Mouse (Mus musculus) neural tube, embryonic 15.5 days (tissue): ENCODE data around the gene Gm42688. TPM values are rescaled to one million over a fixed set of nuclear protein-coding genes. Genes with fewer than 3 reads are reported as not detected.

Experiments
- ATAC-seq: fragments of 200-750 bp; cut with Nextera tagmentation; 2 replicates; pipeline ENCODE4 v1.8.0; 2017; ENCODE audit warnings: mild to moderate bottlenecking, moderate TSS enrichment, moderate library complexity; ENCODE audit not compliant: low FRiP score
- H3K27ac ChIP-seq: fragments of 300-500 bp; sonication (generic); replicated peaks from 2 replicates; pipeline ENCODE4 v1.5.1; 2015; ENCODE audit warnings: mild to moderate bottlenecking, inconsistent platforms
- H3K27me3 ChIP-seq: fragments of 300-500 bp; sonication (generic); replicated peaks from 2 replicates; pipeline ENCODE4 v1.6.1; 2015; ENCODE audit warnings: inconsistent platforms
- H3K36me3 ChIP-seq: fragments of 300-500 bp; sonication (generic); 2 replicates; pipeline ENCODE4 v1.6.1; 2015; ENCODE audit warnings: inconsistent platforms
- H3K4me1 ChIP-seq: fragments of 300-500 bp; sonication (generic); 2 replicates; pipeline ENCODE4 v1.6.1; 2015; ENCODE audit warnings: inconsistent platforms
- H3K4me2 ChIP-seq: fragments of 300-500 bp; sonication (generic); 2 replicates; pipeline ENCODE4 v1.6.1; 2015; ENCODE audit warnings: inconsistent platforms, mild to moderate bottlenecking, moderate library complexity
- H3K4me3 ChIP-seq: fragments of 300-500 bp; sonication (generic); replicated peaks from 2 replicates; pipeline ENCODE4 v1.5.1; 2015; ENCODE audit warnings: mild to moderate bottlenecking, inconsistent platforms
- H3K9ac ChIP-seq: fragments of 300-500 bp; sonication (generic); replicated peaks from 2 replicates; pipeline ENCODE4 v1.6.1; 2015; ENCODE audit warnings: mild to moderate bottlenecking, inconsistent platforms
- H3K9me3 ChIP-seq: fragments of 300-500 bp; sonication (generic); replicated peaks from 2 replicates; pipeline ENCODE4 v1.6.1; 2016; ENCODE audit warnings: inconsistent platforms
- WGBS: fragments of 180-500 bp; shearing (Covaris S2); methylation state at CpG from one replicate; pipeline ENCODE4 v1.1.7; 2015; ENCODE audit warnings: mixed read lengths; 5-methylcytosine and 5-hydroxymethylcytosine counted together
- polyA plus RNA-seq: library from polyadenylated mRNA; unstranded; fragments of >200 nt; fragmentation: Nextera tagmentation; extraction: Ambion mirVana; gene quantifications from 2 replicates; pipeline ENCODE4 v1.2.1, GENCODE M21; 2015

Gm42688 gene
- polyA plus RNA-seq, 1 experiment from 2014 or later, result 7.6 TPM

DNA sequence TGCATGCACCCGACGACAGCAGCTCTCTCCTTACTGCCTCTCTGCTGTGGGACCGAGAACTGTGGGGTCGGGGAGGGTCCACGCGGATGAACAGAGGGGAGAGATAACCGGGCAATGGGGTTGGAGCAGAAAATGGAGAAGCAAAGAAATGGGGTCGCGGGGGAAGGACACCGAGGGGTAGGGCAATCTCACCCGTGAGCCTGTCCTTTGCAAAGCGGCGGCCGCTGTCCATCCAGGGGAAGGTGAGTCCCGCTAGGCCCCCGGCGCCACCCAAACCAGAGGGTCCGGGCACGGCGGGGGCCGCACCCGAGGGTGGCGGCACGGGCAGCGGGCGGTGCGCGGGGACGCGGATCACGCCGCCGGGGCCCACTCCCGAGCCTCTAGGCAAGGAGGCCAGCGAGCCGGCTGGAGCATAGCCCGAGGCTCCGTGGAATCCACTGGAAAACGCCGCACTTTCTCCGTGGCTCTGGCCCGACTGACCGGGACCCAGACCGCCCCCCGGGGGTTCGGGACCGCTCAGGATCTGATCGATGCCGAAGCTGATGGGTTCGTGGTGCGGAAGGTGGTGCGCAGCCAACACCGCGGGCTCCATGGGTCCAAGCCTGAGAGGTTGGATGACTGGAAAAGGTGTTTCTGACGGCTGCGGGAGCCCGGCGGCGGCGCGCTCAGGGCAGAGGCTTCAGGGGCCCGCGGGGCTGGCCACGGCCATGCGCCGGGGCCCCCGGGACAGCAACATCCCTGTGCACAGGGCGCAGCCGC, 31.8 kb upstream of the Gm42688 start:
- H3K27ac ChIP-seq, result no peak overlapping the region
- no peak overlapping the region for H3K9ac ChIP-seq
- peaks cover 93% of the 10 kb centered on the region for H3K27me3 ChIP-seq
- ATAC-seq, result peak; percentile 35; the same call in 1 of the 2 replicates
- H3K4me3 ChIP-seq, result peak overlapping the region; percentile 26
- peak overlapping the region; percentile 23 for H3K4me2 ChIP-seq
- H3K9me3 ChIP-seq, result no peaks in the 10 kb centered on the region
- WGBS, result under 1% methylated on average over 68 of the region's 69 CpGs
- no peaks in the 10 kb centered on the region for H3K36me3 ChIP-seq
- H3K4me1 ChIP-seq, result peaks cover 24% of the 10 kb centered on the region

DNA sequence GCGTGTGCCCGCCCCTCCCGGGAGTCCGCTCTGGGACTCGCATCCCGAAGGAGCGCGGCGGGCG, 31.3 kb upstream of the Gm42688 start, which contains the start of gene Tlx2:
Tlx2 (minus strand) TSS at position 47 of the 64 bp plus-strand sequence.
- Histone ChIP-seq H3K9ac (no peak within 1 kb of the TSS), H3K4me2 (peak within 1 kb of the TSS; percentile 42), H3K36me3 (no peaks in the 10 kb centered on the region), H3K4me3 (peak within 1 kb of the TSS; percentile 26), H3K9me3 (no peaks in the 10 kb centered on the region), H3K4me1 (peaks cover 24% of the 10 kb centered on the region), H3K27ac (no peak within 1 kb of the TSS), H3K27me3 (peaks cover 93% of the 10 kb centered on the region)
- no peak for ATAC-seq
- WGBS, result 2% methylated on average over 10 of the region's 10 CpGs

DNA sequence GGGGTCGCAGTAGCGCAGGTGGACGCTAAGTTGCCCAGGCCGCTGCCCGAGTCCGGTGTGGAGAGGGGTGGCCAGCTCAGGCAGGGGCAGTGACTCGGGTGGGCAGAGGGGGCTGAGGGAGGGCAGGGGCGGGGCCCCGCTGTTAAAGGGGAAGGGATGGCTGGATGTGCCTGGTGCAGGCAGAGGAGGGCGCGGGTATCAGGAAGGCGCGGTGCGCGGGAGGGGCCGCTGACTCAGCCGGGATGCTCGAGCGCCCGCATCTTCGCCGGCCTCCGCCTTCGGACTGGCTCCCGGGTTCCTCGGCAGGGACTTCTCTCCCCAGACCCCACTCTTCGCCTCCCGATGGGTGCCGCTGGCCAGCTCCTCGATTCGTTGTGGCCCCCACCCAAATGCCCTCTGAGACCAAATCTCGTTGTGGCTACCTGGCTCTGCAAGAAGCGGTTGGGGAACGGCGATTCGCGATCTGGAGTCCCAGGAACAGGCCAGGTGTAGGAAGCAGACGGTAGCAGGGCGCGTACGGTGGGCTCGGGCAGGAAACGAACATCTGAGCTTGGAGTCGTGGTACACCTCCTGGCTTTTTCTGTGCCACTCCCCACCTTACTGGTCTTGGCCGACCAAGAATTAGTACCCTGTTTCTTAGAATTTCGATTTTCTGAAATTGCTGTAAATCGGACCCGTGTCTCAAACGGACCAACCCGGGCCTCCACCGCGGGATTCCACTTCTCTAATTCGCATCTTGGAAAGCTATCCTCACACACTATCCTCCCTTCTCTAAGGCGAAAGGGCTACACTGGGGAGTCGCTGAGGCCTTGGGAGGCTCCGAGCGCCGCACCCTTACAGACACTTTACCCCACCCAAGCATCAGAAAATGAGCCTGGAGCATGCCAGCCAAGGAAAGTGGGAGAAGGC, 30.9 kb upstream of the Gm42688 start:
- ATAC-seq, result peak; percentile 19; the same call in 1 of the 2 replicates
- no peak overlapping the region for H3K27ac ChIP-seq
- H3K4me3 ChIP-seq, result peak overlapping the region; percentile 26
- peak overlapping the region; percentile 23 for H3K4me2 ChIP-seq
- H3K9ac ChIP-seq, result no peak overlapping the region
- no peaks in the 10 kb centered on the region for H3K9me3 ChIP-seq
- peaks cover 24% of the 10 kb centered on the region for H3K4me1 ChIP-seq
- peaks cover 93% of the 10 kb centered on the region for H3K27me3 ChIP-seq
- H3K36me3 ChIP-seq, result no peaks in the 10 kb centered on the region
- 1% methylated on average over 53 of the region's 58 CpGs for WGBS

DNA sequence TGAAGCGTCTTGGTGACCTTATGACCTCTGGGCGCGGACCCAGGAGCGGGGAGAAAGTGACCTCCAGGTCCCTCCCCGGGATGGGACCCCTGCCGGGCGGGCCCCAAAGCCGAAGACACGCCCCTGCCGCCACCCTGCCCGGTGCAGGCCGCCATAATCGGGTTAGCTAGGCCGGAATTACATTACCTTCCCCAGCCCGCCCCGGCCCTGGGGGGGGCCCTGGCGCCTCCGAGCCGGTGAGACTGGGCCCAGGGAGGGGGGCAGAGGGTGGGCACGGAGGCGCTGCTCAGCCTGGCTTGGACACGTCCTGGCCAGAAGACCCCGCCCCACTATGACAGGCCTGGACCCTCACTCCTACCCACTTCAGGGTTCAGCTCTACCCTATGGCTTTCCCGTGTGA, 30.2 kb upstream of the Gm42688 start:
- ATAC-seq, result peak; percentile 35; the same call in 1 of the 2 replicates
- Histone ChIP-seq H3K27me3 (peaks cover 93% of the 10 kb centered on the region), H3K9ac (no peak overlapping the region), H3K4me3 (no peak overlapping the region; the same call in 1 of the 2 replicates), H3K9me3 (no peaks in the 10 kb centered on the region), H3K36me3 (no peaks in the 10 kb centered on the region), H3K4me1 (peaks cover 24% of the 10 kb centered on the region), H3K4me2 (no peak overlapping the region), H3K27ac (no peak overlapping the region)
- WGBS, result under 1% methylated on average over 24 of the region's 24 CpGs

DNA sequence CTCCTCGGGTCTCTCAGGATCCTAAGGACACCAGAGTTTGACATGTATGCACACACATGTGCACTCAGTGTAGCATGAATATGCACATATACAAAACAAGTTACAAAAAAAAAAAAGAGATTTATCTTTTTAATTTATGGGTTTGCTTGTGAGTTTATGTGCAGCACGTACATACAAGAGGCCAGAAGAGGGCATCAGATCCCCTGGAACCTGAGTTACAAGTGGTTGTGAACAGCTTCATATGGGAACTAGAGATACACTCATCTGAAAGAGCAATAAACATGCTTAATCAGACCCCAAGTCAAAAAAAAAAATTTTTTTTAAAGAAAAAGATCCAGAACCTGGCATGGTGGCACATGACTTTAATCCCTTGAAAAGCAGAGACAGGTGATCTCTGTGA, 26.4 kb upstream of the Gm42688 start:
- WGBS, result 28% methylated on average over 2 of the region's 2 CpGs
- ATAC-seq, result no peak
- Histone ChIP-seq H3K9ac (no peak overlapping the region), H3K9me3 (no peaks in the 10 kb centered on the region), H3K4me3 (no peak overlapping the region), H3K27ac (no peak overlapping the region), H3K4me1 (peaks cover 32% of the 10 kb centered on the region), H3K4me2 (no peak overlapping the region), H3K27me3 (peaks cover 64% of the 10 kb centered on the region), H3K36me3 (no peaks in the 10 kb centered on the region)

DNA sequence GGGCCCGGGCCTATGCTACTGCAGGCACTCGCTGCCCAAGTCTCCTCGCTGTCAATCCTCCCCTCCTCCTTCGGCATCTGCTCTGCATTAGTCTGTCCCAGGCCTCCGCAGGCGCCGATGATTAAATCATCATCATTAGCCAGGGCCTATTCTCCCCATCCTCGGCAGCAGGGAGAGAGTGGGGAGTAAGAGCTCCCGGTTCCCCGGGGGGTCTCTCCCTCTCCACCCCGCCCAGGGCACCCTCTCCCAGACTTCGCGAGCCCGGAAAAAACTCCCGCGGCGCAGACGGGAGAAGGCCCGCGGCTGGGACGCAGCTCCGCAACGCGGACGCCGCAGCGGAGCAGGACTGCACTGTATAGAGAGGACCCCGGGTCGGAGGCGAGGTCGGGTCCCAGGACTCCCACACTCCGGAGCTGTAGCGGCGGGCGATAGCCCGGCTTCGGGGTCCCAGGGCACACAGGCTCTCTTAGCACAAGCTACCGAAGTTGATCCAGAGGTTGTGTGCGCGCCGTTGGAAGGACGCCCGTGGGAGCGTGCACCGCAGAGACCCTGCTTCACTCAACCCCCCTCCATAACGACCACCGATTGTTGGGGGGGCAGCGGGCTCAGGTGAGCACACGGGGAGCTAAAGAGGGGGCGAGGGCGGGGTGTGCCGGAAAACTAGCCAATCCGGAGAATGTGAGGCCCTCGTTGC, 23.6 kb upstream of the Gm42688 start, which contains the start of gene Pcgf1:
Pcgf1 (plus strand) TSS at position 240 of the 694 bp plus-strand sequence.
- WGBS, result under 1% methylated on average over 54 of the region's 54 CpGs
- peaks cover 27% of the 10 kb centered on the region for H3K4me1 ChIP-seq
- ATAC-seq, result peak; percentile 78
- peak within 1 kb of the TSS; percentile 98 for H3K27ac ChIP-seq
- H3K4me2 ChIP-seq, result peak within 1 kb of the TSS; percentile 98
- peak within 1 kb of the TSS; percentile 84 for H3K4me3 ChIP-seq
- peaks cover 15% of the 10 kb centered on the region for H3K36me3 ChIP-seq
- no peaks in the 10 kb centered on the region for H3K9me3 ChIP-seq
- H3K9ac ChIP-seq, result peak within 1 kb of the TSS; percentile 84
- peaks cover 50% of the 10 kb centered on the region for H3K27me3 ChIP-seq

DNA sequence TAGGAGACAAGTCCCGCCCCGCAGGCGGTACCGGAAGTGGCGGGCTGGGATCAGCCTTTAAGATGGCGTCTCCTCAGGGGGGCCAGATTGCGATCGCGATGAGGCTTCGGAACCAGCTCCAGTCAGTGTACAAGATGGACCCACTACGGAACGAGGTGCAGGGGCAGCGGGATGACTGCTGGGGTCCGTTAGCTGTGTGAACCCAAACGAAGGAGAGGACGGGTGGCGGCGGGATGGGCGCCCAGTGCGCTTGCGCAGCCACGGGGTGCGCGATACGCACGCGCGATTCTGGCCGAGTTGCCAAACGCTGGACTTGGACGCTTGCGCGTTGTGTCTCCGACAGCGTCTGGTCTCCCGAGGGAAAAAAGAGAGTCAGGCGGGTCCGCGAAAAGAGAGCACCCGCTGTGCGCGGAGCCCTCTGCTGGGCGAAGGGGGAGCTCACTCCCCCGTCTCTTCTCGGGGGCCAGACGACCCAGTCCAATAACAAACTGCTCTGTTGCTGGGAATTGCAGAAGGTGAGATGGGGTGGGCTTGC, 23.0 kb upstream of the Gm42688 start:
- peak overlapping the region; percentile 84 for H3K4me3 ChIP-seq

DNA sequence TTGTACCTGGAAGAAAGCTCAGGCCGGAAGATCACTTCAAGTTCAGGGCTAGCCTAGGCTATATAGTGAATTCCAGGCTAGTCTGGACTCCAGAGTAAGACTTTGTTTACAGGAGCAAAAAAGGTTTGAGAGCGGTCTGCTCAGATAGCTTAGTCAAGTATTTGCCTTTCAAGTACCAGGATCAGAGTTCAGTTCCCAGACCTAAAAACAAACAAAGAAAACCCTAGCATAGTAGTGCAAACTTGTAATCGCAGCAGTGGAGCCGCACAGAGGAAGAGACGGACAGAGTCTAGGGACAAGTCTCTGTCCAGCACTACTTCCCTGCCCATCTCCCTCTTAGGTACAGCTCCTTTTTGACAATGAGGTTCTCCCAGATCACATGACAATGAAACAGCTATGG, 21.2 kb upstream of the Gm42688 start:
- no peak overlapping the region for H3K4me3 ChIP-seq

More for the DNA sequence above, 23.0 kb upstream of the Gm42688 start:
- Histone ChIP-seq H3K4me2 (peak overlapping the region; percentile 98), H3K9me3 (no peaks in the 10 kb centered on the region), H3K9ac (peak overlapping the region; percentile 84), H3K36me3 (peaks cover 15% of the 10 kb centered on the region), H3K27me3 (peaks cover 51% of the 10 kb centered on the region), H3K4me1 (peaks cover 27% of the 10 kb centered on the region), H3K27ac (peak overlapping the region; percentile 98)
- under 1% methylated on average over 35 of the region's 46 CpGs for WGBS
- peak; percentile 95 for ATAC-seq

DNA sequence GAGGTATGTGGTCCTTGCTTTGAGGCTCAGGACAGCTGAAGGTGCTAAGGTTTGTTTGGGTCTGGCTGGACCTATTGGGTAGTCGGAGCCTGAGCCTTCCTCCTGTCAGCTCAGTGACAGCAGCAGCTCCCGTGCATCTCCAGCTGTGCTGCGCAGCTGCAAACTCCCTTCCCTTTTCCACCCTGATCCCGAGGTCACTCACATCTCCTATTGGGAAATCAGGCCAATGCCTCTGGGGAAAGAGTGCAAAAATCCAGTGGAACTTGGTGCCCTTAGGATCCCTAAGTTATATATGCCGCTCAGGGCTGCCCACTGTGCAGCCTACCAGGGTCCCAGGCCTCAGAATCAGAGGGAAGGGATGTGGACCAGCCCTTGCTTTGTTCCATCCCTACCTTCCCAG, 17.9 kb upstream of the Gm42688 start:
- no peak for ATAC-seq

More for the DNA sequence above, 21.2 kb upstream of the Gm42688 start:
- Histone ChIP-seq H3K4me1 (peaks cover 31% of the 10 kb centered on the region), H3K4me2 (peak overlapping the region; percentile 80; the same call in 1 of the 2 replicates), H3K36me3 (peaks cover 15% of the 10 kb centered on the region), H3K9ac (no peak overlapping the region), H3K9me3 (no peaks in the 10 kb centered on the region), H3K27me3 (peaks cover 51% of the 10 kb centered on the region), H3K27ac (no peak overlapping the region)
- no peak for ATAC-seq
- 94% methylated on average over 5 of the region's 5 CpGs for WGBS

DNA sequence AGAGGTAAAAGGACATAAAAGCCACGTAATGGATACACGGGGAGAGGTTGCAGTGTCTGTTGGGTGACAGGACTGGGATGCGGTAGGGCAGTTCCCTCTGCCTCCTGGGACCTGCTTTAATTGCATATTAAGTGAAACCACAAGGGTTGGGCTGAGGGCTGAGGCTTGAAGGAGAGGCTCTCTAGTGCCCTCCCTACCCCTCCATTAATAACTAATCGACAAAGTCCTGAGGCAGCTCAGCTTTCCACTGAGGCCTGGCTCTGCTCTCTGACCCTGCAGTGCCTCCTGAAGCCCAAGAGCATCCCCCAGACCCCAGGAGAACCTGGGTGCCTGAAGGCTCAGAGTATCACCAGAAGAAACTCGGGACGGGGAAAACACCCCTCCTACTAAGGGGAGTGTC, 16.9 kb upstream of the Gm42688 start:
- Histone ChIP-seq H3K36me3 (peaks cover 15% of the 10 kb centered on the region), H3K27ac (no peak overlapping the region), H3K4me2 (no peak overlapping the region), H3K4me1 (peaks cover 26% of the 10 kb centered on the region), H3K4me3 (no peak overlapping the region), H3K9ac (no peak overlapping the region), H3K27me3 (peaks cover 72% of the 10 kb centered on the region), H3K9me3 (no peaks in the 10 kb centered on the region)
- WGBS, result 9% methylated on average over 6 of the region's 6 CpGs
- no peak for ATAC-seq

More for the DNA sequence above, 17.9 kb upstream of the Gm42688 start:
- Histone ChIP-seq H3K27ac (no peak overlapping the region), H3K4me2 (no peak overlapping the region), H3K9me3 (no peaks in the 10 kb centered on the region), H3K4me1 (peaks cover 34% of the 10 kb centered on the region), H3K9ac (no peak overlapping the region), H3K4me3 (no peak overlapping the region), H3K36me3 (peaks cover 15% of the 10 kb centered on the region), H3K27me3 (peaks cover 64% of the 10 kb centered on the region)
- WGBS, result 13% methylated on average over 5 of the region's 5 CpGs
